In genomic region chr1:36255871-36256640, GRCm38 (mm10) we compare ENCODE assay signal across 8 mouse cellular contexts. TPM values are rescaled to one million over a fixed set of nuclear protein-coding genes. Genes with fewer than 3 reads are reported as not detected.
DNase-seq lines count a peak whose midpoint lies in the region; ATAC-seq and TF ChIP-seq lines count a peak whose summit lies in the region.

No protein-coding gene starts in this region.

- H3K4me3 ChIP-seq in lung, embryonic 14.5 days (ENCODE audit: low read depth, low read length), result no peak overlapping the region
- no peak overlapping the region for H3K4me3 ChIP-seq in hindbrain, embryonic 15.5 days
- no peak overlapping the region for H3K4me3 ChIP-seq in neural tube, embryonic 15.5 days (replicated peaks)

- DNase-seq in heart, adult 11 months, result peak; percentile 83
- no peak for DNase-seq in heart, adult 9 months (ENCODE audit: low spot score in 2 of 2)
- no peak for DNase-seq in lung, embryonic 14.5 days
- no peak for DNase-seq in lung, postnatal 10 days
- no peak for DNase-seq in urinary bladder, postnatal 10 days (ENCODE audit: low spot score)
- DNase-seq in layer of hippocampus, adult 9-11 months, result no peak

- TF ChIP-seq CTCF in lung, embryonic 14.5 days (IDR thresholded peaks at IDR 0.05; ENCODE audit: low read depth), result peak; percentile 31; the same call in 1 of the 2 replicates

- peaks cover 15% of the 10 kb centered on the region; the same call in 1 of the 2 replicates for H3K27me3 ChIP-seq in lung, embryonic 14.5 days (ENCODE audit: insufficient read depth, low read length)
- H3K27me3 ChIP-seq in hindbrain, embryonic 15.5 days, result peaks cover 5% of the 10 kb centered on the region; the same call in 1 of the 2 replicates
- peaks cover 8% of the 10 kb centered on the region; the same call in 1 of the 2 replicates for H3K27me3 ChIP-seq in neural tube, embryonic 15.5 days (replicated peaks)

- H3K9me3 ChIP-seq in lung, embryonic 14.5 days (ENCODE audit: low read depth, low read length), result peaks cover 4% of the 10 kb centered on the region; the same call in 1 of the 2 replicates
- no peaks in the 10 kb centered on the region for H3K9me3 ChIP-seq in hindbrain, embryonic 15.5 days
- H3K9me3 ChIP-seq in neural tube, embryonic 15.5 days (replicated peaks), result no peaks in the 10 kb centered on the region

- H3K36me3 ChIP-seq in lung, embryonic 14.5 days (ENCODE audit: insufficient read depth), result no peaks in the 10 kb centered on the region
- H3K36me3 ChIP-seq in hindbrain, embryonic 15.5 days, result no peaks in the 10 kb centered on the region
- no peaks in the 10 kb centered on the region for H3K36me3 ChIP-seq in neural tube, embryonic 15.5 days

- 26% methylated on average over 20 of the region's 20 CpGs for WGBS in lung, embryonic 14.5 days
- WGBS in hindbrain, embryonic 15.5 days, result 22% methylated on average over 20 of the region's 20 CpGs
- WGBS in neural tube, embryonic 15.5 days, result 21% methylated on average over 20 of the region's 20 CpGs

- ATAC-seq in lung, embryonic 14.5 days (ENCODE audit: insufficient read depth), result no peak
- no peak for ATAC-seq in hindbrain, embryonic 15.5 days (ENCODE audit: low FRiP score, low read depth)
- ATAC-seq in neural tube, embryonic 15.5 days (ENCODE audit: low FRiP score), result 0 out of 2 replicates have a peak, but pooled peaks have one; percentile 42

- H3K4me2 ChIP-seq in lung, embryonic 14.5 days, result no peak overlapping the region
- H3K4me2 ChIP-seq in hindbrain, embryonic 15.5 days, result peak overlapping the region; percentile 36
- peak overlapping the region; percentile 38 for H3K4me2 ChIP-seq in neural tube, embryonic 15.5 days

- H3K27ac ChIP-seq in lung, embryonic 14.5 days (ENCODE audit: low read depth), result no peak overlapping the region
- H3K27ac ChIP-seq in hindbrain, embryonic 15.5 days (replicated peaks), result no peak overlapping the region
- H3K27ac ChIP-seq in neural tube, embryonic 15.5 days (replicated peaks), result no peak overlapping the region

- H3K9ac ChIP-seq in lung, embryonic 14.5 days, result no peak overlapping the region
- no peak overlapping the region for H3K9ac ChIP-seq in hindbrain, embryonic 15.5 days
- no peak overlapping the region for H3K9ac ChIP-seq in neural tube, embryonic 15.5 days (replicated peaks)

- no peaks in the 10 kb centered on the region for H3K4me1 ChIP-seq in lung, embryonic 14.5 days (ENCODE audit: insufficient read depth)
- H3K4me1 ChIP-seq in hindbrain, embryonic 15.5 days (replicated peaks), result peaks cover 15% of the 10 kb centered on the region
- H3K4me1 ChIP-seq in neural tube, embryonic 15.5 days, result peaks cover 17% of the 10 kb centered on the region

RNA-seq across cellular contexts. Expression of gene Uggt1, which starts 11.5 kb away (rescaled TPM):
- polyA plus RNA-seq in lung, embryonic 14.5 days (2014; fragmentation: Nextera tagmentation; extraction: Ambion mirVana), result 76.6 and 80.4 TPM in 2 replicates
- 44.7 and 52.1 TPM in 2 replicates for polyA plus RNA-seq in hindbrain, embryonic 15.5 days (2015; fragmentation: Nextera tagmentation; extraction: Ambion mirVana)
- polyA plus RNA-seq in neural tube, embryonic 15.5 days (2015; fragmentation: Nextera tagmentation; extraction: Ambion mirVana), result 43.9 and 46.0 TPM in 2 replicates

RNA-seq across cellular contexts. Expression of gene Neurl3, which starts 18.4 kb away (rescaled TPM):
- 2.6 and 4.5 TPM in 2 replicates for polyA plus RNA-seq in lung, embryonic 14.5 days (2014; fragmentation: Nextera tagmentation; extraction: Ambion mirVana)
- 1.6 TPM in 2 replicates for polyA plus RNA-seq in hindbrain, embryonic 15.5 days (2015; fragmentation: Nextera tagmentation; extraction: Ambion mirVana)
- 2.2 and 3.2 TPM in 2 replicates for polyA plus RNA-seq in neural tube, embryonic 15.5 days (2015; fragmentation: Nextera tagmentation; extraction: Ambion mirVana)

RNA-seq across cellular contexts. Expression of gene Arid5a, which starts 51.5 kb away (rescaled TPM):
- 5.4 and 6.6 TPM in 2 replicates for polyA plus RNA-seq in lung, embryonic 14.5 days (2014; fragmentation: Nextera tagmentation; extraction: Ambion mirVana)
- 6.6 and 6.7 TPM in 2 replicates for polyA plus RNA-seq in hindbrain, embryonic 15.5 days (2015; fragmentation: Nextera tagmentation; extraction: Ambion mirVana)
- 3.7 and 9.8 TPM in 2 replicates for polyA plus RNA-seq in neural tube, embryonic 15.5 days (2015; fragmentation: Nextera tagmentation; extraction: Ambion mirVana)
